Mouse (Mus musculus): Measurements from ENCODE around the gene Vmn2r62. TPM values are rescaled to one million over a fixed set of nuclear protein-coding genes. Genes with fewer than 3 reads are reported as not detected.
"Not testable (repeated sequence)": the region's sequence is repeated elsewhere in the genome, so short reads cannot be mapped to it uniquely, and the experiment has no call there.

Vmn2r62 gene
- not detected in 2 replicates for polyA plus RNA-seq (2014; fragmentation: Nextera tagmentation; extraction: Ambion mirVana)

GRCm38 (mm10) chr7:42793425-42793824 is at the start of gene Vmn2r62:
Gene Vmn2r62, minus strand, starts transcription at chr7:42793525.
- DNase-seq; H3K4me2 ChIP-seq (ENCODE audit: low read length); H3K4me3 ChIP-seq (replicated peaks; ENCODE audit: low read depth, low read length); H3K27ac ChIP-seq (replicated peaks; ENCODE audit: low read depth, low read length); H3K9ac ChIP-seq (replicated peaks; ENCODE audit: low read length); H3K4me1 ChIP-seq (ENCODE audit: control insufficient read depth, insufficient read depth, low read length); H3K9me3 ChIP-seq (ENCODE audit: control insufficient read depth, low read length); ATAC-seq (ENCODE audit: low FRiP score, low TSS enrichment); H3K36me3 ChIP-seq (ENCODE audit: control insufficient read depth, insufficient read depth, low read length); H3K27me3 ChIP-seq (ENCODE audit: control insufficient read depth, insufficient read depth, low read length): not testable (repeated sequence)
- no CpG with 5 or more reads among the region's 1 CpGs for WGBS

GRCm38 (mm10) chr7:42838366-42838765 is 45.0 kb upstream of the Vmn2r62 start:
- DNase-seq; ATAC-seq (ENCODE audit: low FRiP score, low TSS enrichment); H3K4me3 ChIP-seq (replicated peaks; ENCODE audit: low read depth, low read length); H3K27me3 ChIP-seq (ENCODE audit: control insufficient read depth, insufficient read depth, low read length); H3K4me2 ChIP-seq (ENCODE audit: low read length); H3K27ac ChIP-seq (replicated peaks; ENCODE audit: low read depth, low read length); H3K36me3 ChIP-seq (ENCODE audit: control insufficient read depth, insufficient read depth, low read length); H3K4me1 ChIP-seq (ENCODE audit: control insufficient read depth, insufficient read depth, low read length); H3K9ac ChIP-seq (replicated peaks; ENCODE audit: low read length); H3K9me3 ChIP-seq (ENCODE audit: control insufficient read depth, low read length): not testable (repeated sequence)

- Histone ChIP-seq H3K27ac (replicated peaks; ENCODE audit: low read depth, low read length) (no peak overlapping the region), H3K4me2 (ENCODE audit: low read length) (no peak overlapping the region), H3K27me3 (ENCODE audit: control insufficient read depth, insufficient read depth, low read length) (no peaks in the 10 kb centered on the region), H3K9me3 (ENCODE audit: control insufficient read depth, low read length) (peaks cover 6% of the 10 kb centered on the region; the same call in 1 of the 2 replicates), H3K4me3 (replicated peaks; ENCODE audit: low read depth, low read length) (no peak overlapping the region), H3K36me3 (ENCODE audit: control insufficient read depth, insufficient read depth, low read length) (no peaks in the 10 kb centered on the region), H3K9ac (replicated peaks; ENCODE audit: low read length) (no peak overlapping the region), H3K4me1 (ENCODE audit: control insufficient read depth, insufficient read depth, low read length) (no peaks in the 10 kb centered on the region)
- no peak for DNase-seq
- 72% methylated on average over 3 of the region's 3 CpGs for WGBS
- ATAC-seq (ENCODE audit: low FRiP score, low TSS enrichment), result no peak
Observed at GRCm38 (mm10) chr7:42832221-42832620, 38.9 kb upstream of the Vmn2r62 start.

GRCm38 (mm10) chr7:42749836-42750235 is 43.5 kb downstream of the Vmn2r62 start:
- WGBS, result 50% methylated on average over 20 of the region's 20 CpGs
- no peak overlapping the region for H3K9ac ChIP-seq (replicated peaks; ENCODE audit: low read length)
- DNase-seq (no peak), ATAC-seq (ENCODE audit: low FRiP score, low TSS enrichment) (no peak)
- no peaks in the 10 kb centered on the region for H3K4me1 ChIP-seq (ENCODE audit: control insufficient read depth, insufficient read depth, low read length)
- H3K27ac ChIP-seq (replicated peaks; ENCODE audit: low read depth, low read length), result no peak overlapping the region
- H3K9me3 ChIP-seq (ENCODE audit: control insufficient read depth, low read length), result 0 out of 2 replicates have a peak, but pooled peaks cover 5% of the 10 kb centered on the region
- no peak overlapping the region for H3K4me3 ChIP-seq (replicated peaks; ENCODE audit: low read depth, low read length)
- H3K4me2 ChIP-seq (ENCODE audit: low read length), result no peak overlapping the region
- H3K36me3 ChIP-seq (ENCODE audit: control insufficient read depth, insufficient read depth, low read length), result no peaks in the 10 kb centered on the region
- H3K27me3 ChIP-seq (ENCODE audit: control insufficient read depth, insufficient read depth, low read length), result no peaks in the 10 kb centered on the region

GRCm38 (mm10) chr7:42738536-42739210 is 54.7 kb downstream of the Vmn2r62 start:
- ATAC-seq (ENCODE audit: low FRiP score, low TSS enrichment) (no peak), DNase-seq (no peak)
- WGBS, result 89% methylated on average over 10 of the region's 10 CpGs
- no peaks in the 10 kb centered on the region for H3K4me1 ChIP-seq (ENCODE audit: control insufficient read depth, insufficient read depth, low read length)
- H3K4me3 ChIP-seq (replicated peaks; ENCODE audit: low read depth, low read length), result no peak overlapping the region
- no peaks in the 10 kb centered on the region for H3K27me3 ChIP-seq (ENCODE audit: control insufficient read depth, insufficient read depth, low read length)
- H3K27ac ChIP-seq (replicated peaks; ENCODE audit: low read depth, low read length), result no peak overlapping the region
- H3K9me3 ChIP-seq (ENCODE audit: control insufficient read depth, low read length), result peaks cover 21% of the 10 kb centered on the region
- H3K4me2 ChIP-seq (ENCODE audit: low read length), result no peak overlapping the region
- H3K36me3 ChIP-seq (ENCODE audit: control insufficient read depth, insufficient read depth, low read length), result no peaks in the 10 kb centered on the region
- H3K9ac ChIP-seq (replicated peaks; ENCODE audit: low read length), result no peak overlapping the region

GRCm38 (mm10) chr7:42726917-42727316 is 66.4 kb downstream of the Vmn2r62 start, which contains the start of gene Gm17067:
Gene Gm17067, minus strand, starts transcription at chr7:42727017.
- not testable (repeated sequence) for DNase-seq; H3K27ac ChIP-seq (replicated peaks; ENCODE audit: low read depth, low read length); H3K4me2 ChIP-seq (ENCODE audit: low read length); H3K27me3 ChIP-seq (ENCODE audit: control insufficient read depth, insufficient read depth, low read length); H3K9ac ChIP-seq (replicated peaks; ENCODE audit: low read length); H3K9me3 ChIP-seq (ENCODE audit: control insufficient read depth, low read length); H3K4me1 ChIP-seq (ENCODE audit: control insufficient read depth, insufficient read depth, low read length); H3K36me3 ChIP-seq (ENCODE audit: control insufficient read depth, insufficient read depth, low read length); H3K4me3 ChIP-seq (replicated peaks; ENCODE audit: low read depth, low read length); ATAC-seq (ENCODE audit: low FRiP score, low TSS enrichment)
- 89% methylated on average over 4 of the region's 4 CpGs for WGBS

Other genes with a start within 250 kb of the Vmn2r62 start
- gene Gm21028, start 214.9 kb downstream of the Vmn2r62 start, polyA plus RNA-seq (2014; fragmentation: Nextera tagmentation; extraction: Ambion mirVana), result not detected in 2 replicates
- 1.7 and 2.1 TPM in 2 replicates for gene Zfp977, start 201.0 kb downstream of the Vmn2r62 start, polyA plus RNA-seq (2014; fragmentation: Nextera tagmentation; extraction: Ambion mirVana)
- gene Zfp976, start 150.9 kb downstream of the Vmn2r62 start, polyA plus RNA-seq (2014; fragmentation: Nextera tagmentation; extraction: Ambion mirVana), result 1.4 and 3.1 TPM in 2 replicates
- 7.6 and 8.2 TPM in 2 replicates for gene Zfp975, start 100.8 kb downstream of the Vmn2r62 start, polyA plus RNA-seq (2014; fragmentation: Nextera tagmentation; extraction: Ambion mirVana)
- gene Gm17067, start 66.5 kb downstream of the Vmn2r62 start, polyA plus RNA-seq (2014; fragmentation: Nextera tagmentation; extraction: Ambion mirVana), result not detected in 2 replicates
- gene Gm2381, start 73.7 kb upstream of the Vmn2r62 start, polyA plus RNA-seq (2014; fragmentation: Nextera tagmentation; extraction: Ambion mirVana), result not detected in 2 replicates
- gene Vmn2r63, start 140.3 kb upstream of the Vmn2r62 start, polyA plus RNA-seq (2014; fragmentation: Nextera tagmentation; extraction: Ambion mirVana), result not detected in 2 replicates
- not detected in 2 replicates for gene Gm9268, start 225.2 kb upstream of the Vmn2r62 start, polyA plus RNA-seq (2014; fragmentation: Nextera tagmentation; extraction: Ambion mirVana)